Mouse (Mus musculus) embryonic stem cell, embryonic (primary cell): ENCODE measurements around the gene Elfn1.

ENCODE experiments used
- CTCF ChIA-PET, 4 experiments: fragments of 300-600 bp in 2 of 4; fragments of 350-600 bp in 2 of 4; sonication (Branson Sonifier 250); formaldehyde crosslinking; loops; one replicate each; lab custom pipeline; 2022; ENCODE audit warnings: inconsistent platforms in 2 of 4; lab: Charles Lee
- POLR2A ChIA-PET, 4 experiments: fragments of 300-600 bp in 2 of 4; fragments of 350-600 bp in 2 of 4; sonication (Branson Sonifier 250); formaldehyde crosslinking; loops; one replicate each; lab custom pipeline; 2022; ENCODE audit warnings: antibody characterized with exemption in 4 of 4, inconsistent platforms in 1 of 4; lab: Charles Lee

Gene Elfn1

DNA sequence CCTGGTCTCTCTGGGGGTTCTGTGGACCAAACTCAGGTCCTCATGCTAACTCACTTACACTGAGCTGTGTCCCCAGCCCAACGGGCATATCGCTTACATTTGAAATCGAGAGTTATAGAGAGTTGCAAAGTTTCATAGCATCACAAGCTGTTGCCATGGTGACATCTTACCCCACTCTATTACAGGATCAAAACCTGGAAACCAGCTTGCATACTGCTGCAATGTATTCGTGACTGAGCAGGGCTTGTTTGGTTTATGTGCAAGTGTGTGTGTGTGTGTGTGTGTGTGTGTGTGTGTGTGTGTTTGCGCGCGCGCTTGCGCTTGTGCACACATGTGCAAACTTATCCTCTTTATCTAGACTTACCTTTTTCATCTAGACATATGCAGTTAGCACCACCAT, 71.6 kb downstream of the Elfn1 start:
- ChIA-PET POLR2A (interaction anchor here in 2 of 4 experiments (0.6 kb wide), 2 partner anchors 34 to 49 kb away, joined by 3 read pairs; no protein-coding TSS in a partner anchor), CTCF (no interaction called here)

DNA sequence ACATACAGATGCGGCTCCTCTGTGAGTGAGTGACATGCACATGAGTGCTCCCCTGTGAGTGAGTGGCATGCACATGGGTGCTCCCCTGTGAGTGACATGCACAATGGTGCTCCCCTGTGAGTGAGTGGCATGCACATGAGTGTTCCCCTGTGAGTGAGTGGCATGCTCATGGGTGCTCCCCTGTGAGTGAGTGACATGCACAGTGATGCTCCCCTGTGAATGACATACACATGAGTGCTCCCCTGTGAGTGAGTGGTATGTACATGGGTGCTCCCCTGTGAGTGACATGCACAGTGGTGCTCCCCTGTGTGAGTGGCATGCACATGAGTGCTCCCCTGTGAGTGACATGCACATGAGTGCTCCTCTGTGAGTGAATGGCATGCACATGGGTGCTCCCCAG, 74.2 kb downstream of the Elfn1 start:
- ChIA-PET CTCF (no interaction called here), POLR2A (no interaction called here)

DNA sequence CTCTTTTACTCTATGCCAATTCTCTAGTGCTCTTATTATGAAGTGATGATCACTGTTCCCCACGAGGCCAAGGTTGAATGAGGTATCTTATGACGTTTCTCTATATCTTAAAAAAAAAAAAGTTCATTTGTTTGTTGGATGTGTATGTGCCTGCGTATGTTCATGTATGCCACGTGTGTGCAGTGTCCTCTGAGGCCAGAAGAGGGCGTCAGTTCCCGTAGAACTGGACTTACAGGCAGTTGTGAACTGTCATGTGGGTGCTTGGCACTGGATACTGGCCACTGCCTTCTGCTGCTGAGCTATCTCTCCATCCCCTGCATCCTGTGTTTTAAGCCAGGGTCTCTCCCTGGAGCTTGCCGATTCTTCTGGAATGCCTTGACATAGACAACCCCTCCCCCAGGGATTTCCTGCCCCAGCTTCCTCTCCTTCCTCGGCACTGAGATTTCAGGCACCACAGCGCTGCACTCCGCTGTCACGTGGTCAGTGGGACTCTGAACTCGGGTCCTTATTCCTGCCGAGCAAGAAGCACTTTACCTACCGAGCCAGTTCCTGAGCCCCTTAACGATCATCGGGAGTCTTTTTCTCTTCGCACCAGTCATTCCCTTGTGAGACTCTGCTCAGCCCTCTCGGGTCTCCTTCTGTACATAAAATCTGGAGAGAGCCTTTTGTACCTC, 77.5 kb downstream of the Elfn1 start:
- CTCF ChIA-PET, result interaction anchor here in 3 of 4 experiments (0.7 to 1.5 kb wide), 5 partner anchors 13 to 306 kb away, joined by 3 to 5 read pairs (median 3); no protein-coding TSS in a partner anchor
- POLR2A ChIA-PET, result interaction anchor here in 2 of 4 experiments (0.8 to 1.5 kb wide), 4 partner anchors 9 to 130 kb away, joined by 3 read pairs; no protein-coding TSS in a partner anchor

DNA sequence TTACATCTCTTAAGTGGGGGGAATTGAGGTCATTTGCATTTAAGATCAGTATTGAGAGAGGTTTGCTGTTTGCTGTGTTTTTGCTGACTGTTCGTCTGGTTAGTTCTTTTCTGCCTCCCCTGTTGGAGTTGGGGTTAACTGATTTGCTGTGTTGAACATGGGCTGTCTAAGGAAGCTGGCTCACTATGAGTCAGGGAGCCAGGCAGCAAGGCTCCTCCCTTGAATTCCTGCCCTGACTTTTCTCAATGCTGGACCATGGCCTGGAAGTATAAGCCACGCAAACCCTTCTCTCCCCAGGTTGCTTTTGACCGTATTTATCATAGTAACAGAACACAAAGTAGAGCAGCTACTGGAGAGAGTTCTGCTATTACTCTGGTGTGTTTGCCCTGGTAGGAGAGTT, 83.8 kb downstream of the Elfn1 start:
- ChIA-PET CTCF (interaction anchor here in 1 of 4 experiments (0.5 kb wide), 1 partner anchor 101 kb away, joined by 3 read pairs; no protein-coding TSS in a partner anchor), POLR2A (no interaction called here)

DNA sequence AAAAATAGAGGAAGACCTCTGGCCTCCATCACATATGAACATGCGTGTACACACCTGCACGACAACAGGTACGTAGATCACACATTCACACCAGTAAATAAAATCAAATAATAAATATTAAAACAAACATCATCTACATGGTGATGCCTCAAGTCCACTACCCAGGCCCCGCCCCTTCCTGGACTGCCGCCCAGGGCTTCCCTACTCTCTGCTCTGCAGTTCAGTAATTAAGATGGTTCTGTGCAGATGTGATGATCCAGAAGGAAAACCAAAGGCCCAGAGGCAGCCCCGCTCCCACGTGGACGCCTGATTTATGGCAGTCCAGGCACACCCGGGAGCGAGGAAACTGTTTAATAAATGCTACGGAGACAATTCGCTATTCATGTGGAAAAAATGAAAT, 90.6 kb downstream of the Elfn1 start:
- POLR2A ChIA-PET, result interaction anchor here in 2 of 4 experiments (0.7 to 1.6 kb wide), 5 partner anchors 8 to 189 kb away, joined by 3 to 10 read pairs (median 4); no protein-coding TSS in a partner anchor
- CTCF ChIA-PET, result interaction anchor here in 1 of 4 experiments (0.9 to 1.2 kb wide), 2 partner anchors 36 to 280 kb away, joined by 3 to 7 read pairs; no protein-coding TSS in a partner anchor

DNA sequence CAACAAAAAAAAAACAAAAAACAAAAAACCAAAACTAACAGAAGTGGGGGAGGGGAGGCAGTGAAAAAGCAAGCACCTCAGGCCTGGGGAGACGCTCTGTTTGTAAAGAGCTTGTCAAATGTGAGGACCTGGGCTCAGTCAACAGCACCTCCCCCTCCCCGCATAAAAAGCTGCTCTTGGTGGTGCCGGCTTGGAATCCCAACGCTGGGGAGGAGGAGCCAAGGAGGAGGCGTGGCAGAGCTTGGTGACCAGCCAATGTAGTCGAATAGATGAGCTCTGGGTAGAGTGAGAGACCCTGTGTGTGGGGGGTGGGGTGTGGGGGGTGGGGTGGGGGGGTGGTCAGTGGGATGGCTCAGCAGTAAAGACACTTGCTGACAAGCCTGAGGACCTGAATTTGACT, 91.2 kb downstream of the Elfn1 start:
- POLR2A ChIA-PET, result interaction anchor here in 3 of 4 experiments (0.6 to 1.6 kb wide), 13 partner anchors 9 to 591 kb away, joined by 3 to 10 read pairs (median 4); no protein-coding TSS in a partner anchor
- CTCF ChIA-PET, result interaction anchor here in 3 of 4 experiments (0.6 to 1.4 kb wide), 12 partner anchors 9 to 695 kb away, joined by 3 to 7 read pairs (median 4); partner anchors contain the start of gene Elfn1 (in 1 of the 3)

DNA sequence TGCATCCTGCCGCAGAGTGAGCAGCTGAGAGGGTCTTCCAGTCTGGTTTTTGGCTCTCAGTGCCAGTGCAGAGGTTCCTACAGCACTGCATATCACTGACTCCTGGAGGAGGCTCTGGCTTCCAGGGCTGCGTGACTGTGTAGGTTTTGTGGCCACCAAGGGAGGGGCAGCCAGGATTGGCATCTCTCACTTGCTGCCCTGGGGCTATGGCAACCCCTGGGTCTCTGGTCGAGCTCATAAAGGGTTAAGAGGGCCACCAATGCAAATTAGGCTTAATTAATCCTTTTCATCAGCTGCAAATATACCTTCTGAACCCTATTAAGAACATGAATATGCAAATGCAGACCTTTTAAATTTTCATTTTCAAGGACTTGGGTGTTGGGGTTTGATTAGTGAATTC, 94.8 kb downstream of the Elfn1 start:
- POLR2A ChIA-PET, result interaction anchor here in 2 of 4 experiments (0.6 to 1.7 kb wide), 4 partner anchors 14 to 754 kb away, joined by 3 to 6 read pairs (median 4); no protein-coding TSS in a partner anchor
- CTCF ChIA-PET, result interaction anchor here in 1 of 4 experiments (0.5 kb wide), 1 partner anchor 185 kb away, joined by 4 read pairs; no protein-coding TSS in a partner anchor

DNA sequence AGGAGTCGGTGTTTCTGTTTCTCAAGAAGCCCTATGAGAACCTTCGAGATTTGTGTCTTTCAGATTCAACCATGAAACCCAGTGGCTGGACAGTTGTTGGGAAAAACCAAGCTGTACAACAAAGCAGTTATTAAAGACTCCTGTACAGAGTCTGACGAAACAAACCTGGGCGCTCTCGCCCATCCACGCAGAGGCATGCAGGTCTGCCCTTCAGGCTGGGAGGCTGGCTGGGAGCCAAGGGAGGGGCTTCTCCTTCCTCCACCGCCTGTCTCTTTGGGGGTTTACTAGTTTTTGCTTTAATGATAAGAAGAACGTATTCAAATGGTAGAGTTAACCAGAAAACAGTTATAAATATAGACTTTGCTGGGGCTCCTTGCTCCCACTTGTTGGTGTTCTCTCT, 99.1 kb downstream of the Elfn1 start:
- POLR2A ChIA-PET, result interaction anchor here in 2 of 4 experiments (0.8 to 2.4 kb wide), 2 partner anchors 10 kb away, joined by 3 to 8 read pairs; no protein-coding TSS in a partner anchor
- CTCF ChIA-PET, result no interaction called here

DNA sequence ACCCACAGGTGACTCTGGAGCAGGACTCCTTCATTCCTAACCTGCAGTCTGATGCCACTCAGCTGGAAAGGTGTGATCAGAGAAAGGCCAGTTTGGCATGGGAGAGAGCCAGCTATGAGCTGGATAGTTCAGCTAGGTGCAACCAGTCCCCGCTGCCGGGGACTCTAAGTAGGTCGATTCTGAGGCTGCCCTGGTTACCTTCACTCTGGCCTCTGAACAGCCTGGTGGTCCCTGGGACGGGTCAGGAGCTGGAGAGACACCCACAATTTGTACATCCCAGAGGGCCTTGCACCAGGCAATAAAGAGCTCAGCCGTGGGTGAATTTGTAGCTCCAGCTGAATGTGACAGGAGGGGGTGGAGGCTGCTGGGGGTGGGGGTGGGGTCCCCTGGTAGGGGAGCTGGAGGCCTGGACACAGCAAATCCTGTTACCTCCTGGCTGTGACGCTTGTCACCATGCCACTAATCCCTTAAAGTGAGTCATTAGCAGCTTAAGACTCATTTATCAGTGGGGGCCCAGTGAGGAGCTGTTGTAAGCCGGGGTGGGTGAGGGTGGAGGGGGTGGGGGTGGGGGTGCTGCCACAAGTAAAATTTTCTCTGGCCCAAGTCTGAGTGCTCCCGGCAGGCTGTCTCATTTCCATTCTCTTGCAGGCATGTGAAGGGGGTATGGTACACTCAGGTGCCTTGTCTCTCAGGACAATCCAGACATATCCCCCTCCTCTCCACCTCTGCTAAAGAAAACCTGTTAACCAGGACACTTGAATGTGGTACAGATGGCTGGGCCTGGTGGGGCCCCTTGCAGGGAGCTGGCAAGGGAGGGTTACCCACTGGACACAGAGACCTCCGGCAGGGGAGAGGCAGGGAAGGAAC, 100.1 kb downstream of the Elfn1 start:
- ChIA-PET POLR2A (interaction anchor here in 3 of 4 experiments (0.6 to 2.4 kb wide), 3 partner anchors 9 to 270 kb away, joined by 3 to 8 read pairs (median 3); no protein-coding TSS in a partner anchor), CTCF (interaction anchor here in 2 of 4 experiments (0.6 to 0.9 kb wide), 3 partner anchors 26 to 127 kb away, joined by 3 to 9 read pairs (median 8); no protein-coding TSS in a partner anchor)

DNA sequence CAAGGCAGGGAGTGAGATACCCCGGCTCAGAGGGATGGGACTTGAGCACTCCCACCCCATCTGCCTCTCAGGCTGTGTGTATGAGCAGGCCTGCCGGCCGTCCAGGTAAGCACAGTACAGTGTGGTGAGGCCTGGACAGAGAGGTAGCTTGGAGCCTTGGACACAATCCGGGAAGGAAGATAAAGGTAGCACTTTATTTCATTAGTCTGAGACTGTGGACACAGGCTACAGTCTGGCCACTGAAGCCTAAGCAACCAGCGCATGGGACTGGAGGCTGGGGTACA, 100.7 kb downstream of the Elfn1 start:
- CTCF ChIA-PET, result interaction anchor here in 1 of 4 experiments (0.9 kb wide), 1 partner anchor 26 kb away, joined by 3 read pairs; no protein-coding TSS in a partner anchor
- POLR2A ChIA-PET, result interaction anchor here in 1 of 4 experiments (1.0 kb wide), 1 partner anchor 16 kb away, joined by 3 read pairs; no protein-coding TSS in a partner anchor

DNA sequence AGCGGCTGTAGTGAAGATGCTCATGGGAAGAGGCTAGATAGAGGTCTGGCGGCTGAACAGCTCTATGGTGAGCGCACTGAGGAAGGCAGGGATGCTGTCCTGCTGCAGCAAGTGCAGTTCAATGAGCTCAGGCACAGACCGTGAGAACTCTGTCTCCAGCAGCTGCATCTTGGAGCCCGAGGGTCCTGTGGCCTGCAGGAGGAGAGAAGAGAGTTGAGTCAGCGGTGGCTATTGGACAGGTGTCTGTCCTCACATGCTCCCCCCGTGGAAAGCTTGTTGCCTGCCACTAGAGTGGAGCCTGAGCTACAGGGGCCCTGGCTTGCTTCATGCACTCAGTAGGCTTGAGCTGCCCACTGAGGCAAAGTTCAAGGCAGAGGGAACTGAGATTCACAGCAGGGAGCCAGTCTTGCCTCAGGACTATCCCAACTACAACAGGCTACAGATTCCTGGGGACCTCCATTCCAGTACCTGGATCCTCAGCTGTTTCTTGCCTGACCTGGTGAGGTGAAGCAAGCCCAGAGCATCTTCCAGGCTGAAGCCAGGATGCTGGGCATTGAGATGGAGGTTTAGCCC, 101.4 kb downstream of the Elfn1 start:
- POLR2A ChIA-PET, result interaction anchor here in 1 of 4 experiments (0.7 to 1.0 kb wide), 2 partner anchors 9 to 16 kb away, joined by 3 read pairs; no protein-coding TSS in a partner anchor
- CTCF ChIA-PET, result no interaction called here

DNA sequence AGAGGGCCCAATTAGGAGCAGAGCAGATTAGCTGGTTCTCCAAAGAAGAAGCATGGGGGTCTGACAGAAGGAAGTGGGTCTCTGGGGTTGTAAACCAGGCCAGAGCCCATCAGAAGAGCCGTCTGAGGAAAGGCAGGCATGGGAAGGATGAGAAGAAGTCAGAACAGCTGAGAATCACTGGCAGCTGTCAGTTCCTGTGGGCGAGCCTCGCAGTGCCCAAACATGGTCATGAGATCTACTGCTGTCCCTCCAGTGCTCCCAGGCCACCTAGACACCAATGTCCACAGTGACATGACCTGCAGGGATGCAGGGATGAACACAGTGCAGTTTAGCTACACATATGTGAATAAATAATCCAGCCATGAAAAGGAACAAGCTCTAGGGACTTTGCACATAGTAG, 102.7 kb downstream of the Elfn1 start:
- ChIA-PET CTCF (interaction anchor here in 1 of 4 experiments (0.6 kb wide), 1 partner anchor 679 kb away, joined by 5 read pairs; no protein-coding TSS in a partner anchor), POLR2A (interaction anchor here in 1 of 4 experiments (0.8 kb wide), 1 partner anchor 34 kb away, joined by 3 read pairs; no protein-coding TSS in a partner anchor)

DNA sequence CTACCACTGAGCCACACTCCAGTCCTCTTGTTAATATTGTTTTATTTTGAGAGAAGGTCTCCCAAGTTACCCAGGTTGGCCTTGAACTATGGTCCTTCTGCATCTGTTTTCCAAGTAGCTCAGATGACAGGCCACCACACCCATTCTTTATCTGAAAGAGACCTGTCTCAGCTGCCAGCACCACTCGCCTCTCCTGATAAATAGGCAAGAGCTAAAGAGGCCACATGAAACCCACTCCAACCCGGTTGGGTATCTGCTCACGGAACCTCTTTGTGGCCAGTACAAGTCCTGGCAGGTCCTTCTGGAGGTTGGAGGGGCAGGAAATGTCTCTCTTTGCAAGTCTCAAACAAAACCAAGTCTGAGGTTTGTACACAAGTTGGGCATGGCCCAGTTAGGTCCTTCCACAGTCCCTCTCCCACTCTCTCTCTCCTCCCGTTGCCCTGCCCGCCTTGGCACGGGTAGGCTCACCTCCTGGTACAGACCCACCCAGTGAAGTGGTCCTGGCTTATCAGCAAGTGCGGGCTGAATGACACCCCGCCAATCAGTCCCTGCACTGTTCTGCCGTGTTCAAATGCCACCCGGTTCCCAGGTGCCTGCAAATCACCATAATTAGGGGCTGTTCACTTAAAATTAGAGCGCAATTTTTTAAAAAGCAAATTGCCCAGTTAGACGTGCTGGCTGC, 104.7 kb downstream of the Elfn1 start:
- CTCF ChIA-PET, result no interaction called here
- POLR2A ChIA-PET, result interaction anchor here in 1 of 4 experiments (0.6 to 1.1 kb wide), 2 partner anchors 11 to 326 kb away, joined by 3 read pairs; no protein-coding TSS in a partner anchor

DNA sequence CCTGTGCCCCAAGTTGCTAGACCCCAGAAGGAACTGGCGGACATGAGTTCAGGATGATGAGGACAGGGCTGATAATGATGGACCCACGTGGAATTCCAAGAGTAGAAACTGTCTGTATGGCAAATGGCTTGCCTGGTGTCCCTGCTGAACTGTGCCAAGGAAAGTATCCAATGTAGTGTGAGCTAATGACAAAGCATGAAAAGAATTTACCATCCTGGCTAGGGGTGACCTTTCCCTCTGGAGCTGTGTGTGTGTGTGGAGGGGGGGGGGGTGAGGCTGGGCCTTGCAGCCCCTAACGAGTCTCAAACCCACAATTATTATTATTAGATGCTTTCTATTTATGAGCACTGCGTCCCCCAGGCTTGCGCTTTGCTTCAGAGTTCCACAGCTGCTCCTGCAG, 105.9 kb downstream of the Elfn1 start:
- ChIA-PET POLR2A (interaction anchor here in 3 of 4 experiments (0.6 to 1.5 kb wide), 5 partner anchors 8 to 207 kb away, joined by 3 to 4 read pairs (median 3); no protein-coding TSS in a partner anchor), CTCF (interaction anchor here in 2 of 4 experiments (0.6 to 0.7 kb wide), 3 partner anchors 238 to 415 kb away, joined by 3 to 10 read pairs (median 5); no protein-coding TSS in a partner anchor)

DNA sequence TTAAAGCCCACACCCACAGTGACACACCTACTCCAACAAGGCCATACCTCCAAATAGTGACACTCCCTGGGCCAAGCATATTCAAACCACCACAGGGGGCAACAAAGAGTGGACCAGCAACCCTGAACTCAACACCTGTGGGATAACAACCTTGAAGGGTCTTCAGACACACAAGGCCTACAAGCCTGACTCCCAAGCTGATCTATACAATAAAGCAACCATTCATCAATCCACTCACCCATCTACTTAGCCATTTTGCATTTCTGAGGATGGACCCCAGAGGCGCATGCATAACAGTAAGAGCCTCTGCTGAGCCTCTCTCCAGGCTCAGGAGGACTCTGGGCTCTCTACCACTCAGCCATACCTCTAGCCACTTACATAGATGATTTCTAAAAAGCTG, 109.2 kb downstream of the Elfn1 start:
- POLR2A ChIA-PET, result interaction anchor here in 2 of 4 experiments (0.6 to 2.7 kb wide), 9 partner anchors 10 to 265 kb away, joined by 3 to 8 read pairs (median 4); no protein-coding TSS in a partner anchor
- CTCF ChIA-PET, result interaction anchor here in 2 of 4 experiments (0.6 to 1.4 kb wide), 3 partner anchors 18 to 178 kb away, joined by 4 to 6 read pairs (median 5); no protein-coding TSS in a partner anchor

DNA sequence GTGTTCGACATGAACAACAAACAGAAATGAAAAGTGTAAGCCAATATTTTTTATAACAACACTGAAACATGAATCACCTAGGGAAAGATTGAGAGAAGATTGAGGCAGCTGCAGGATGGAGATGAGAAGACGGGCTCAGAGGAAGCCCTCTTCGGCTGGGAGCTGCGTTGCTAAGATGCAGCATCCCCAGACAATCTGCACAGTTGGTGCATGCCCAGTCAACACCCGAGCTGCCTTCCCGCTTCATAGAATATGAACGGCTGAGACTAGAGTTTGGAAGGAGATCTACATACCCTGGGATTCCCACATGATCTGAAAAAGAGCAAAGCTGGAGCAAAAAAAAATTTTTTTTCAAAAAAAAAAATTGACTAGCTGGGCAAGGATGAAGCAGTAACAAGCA, 111.0 kb downstream of the Elfn1 start:
- ChIA-PET POLR2A (interaction anchor here in 1 of 4 experiments (1.1 to 1.5 kb wide), 2 partner anchors 19 to 49 kb away, joined by 3 to 4 read pairs; no protein-coding TSS in a partner anchor), CTCF (interaction anchor here in 1 of 4 experiments (0.5 to 0.6 kb wide), 2 partner anchors 226 to 398 kb away, joined by 3 read pairs; no protein-coding TSS in a partner anchor)

DNA sequence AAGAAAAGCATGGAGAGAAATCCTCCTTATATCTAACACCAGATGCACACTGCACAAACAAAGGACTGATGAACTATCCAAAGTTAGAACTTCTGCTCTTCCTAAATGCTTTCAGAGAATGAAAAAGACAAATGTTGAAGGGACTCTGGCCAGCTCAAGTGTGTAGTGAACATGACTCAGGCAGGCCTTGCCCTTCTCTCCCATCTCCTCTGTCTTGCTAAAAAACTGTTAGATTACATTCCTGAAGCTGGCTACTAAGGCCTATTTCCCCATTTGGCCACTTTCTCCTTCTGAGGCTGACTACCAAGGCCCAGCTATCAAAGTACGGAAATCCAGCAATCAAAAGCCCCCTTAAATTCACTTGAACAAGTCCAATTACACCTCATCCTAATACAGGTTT, 111.9 kb downstream of the Elfn1 start:
- ChIA-PET CTCF (interaction anchor here in 1 of 4 experiments (1.1 to 1.4 kb wide), 2 partner anchors 23 to 121 kb away, joined by 3 read pairs; no protein-coding TSS in a partner anchor), POLR2A (interaction anchor here in 2 of 4 experiments (0.5 to 1.5 kb wide), 3 partner anchors 20 to 296 kb away, joined by 3 to 4 read pairs (median 4); no protein-coding TSS in a partner anchor)
